Mouse (Mus musculus) layer of hippocampus, adult 9-11 months (tissue): ENCODE measurements around the gene Cdhr1.
"Not testable (repeated sequence)": the region's sequence is repeated elsewhere in the genome, so short reads cannot be mapped to it uniquely, and the experiment has no call there.

Experiments used
- DNase-seq: peaks from one replicate; pipeline ENCODE4 v3.0.0; 2022

Cdhr1 gene

DNA sequence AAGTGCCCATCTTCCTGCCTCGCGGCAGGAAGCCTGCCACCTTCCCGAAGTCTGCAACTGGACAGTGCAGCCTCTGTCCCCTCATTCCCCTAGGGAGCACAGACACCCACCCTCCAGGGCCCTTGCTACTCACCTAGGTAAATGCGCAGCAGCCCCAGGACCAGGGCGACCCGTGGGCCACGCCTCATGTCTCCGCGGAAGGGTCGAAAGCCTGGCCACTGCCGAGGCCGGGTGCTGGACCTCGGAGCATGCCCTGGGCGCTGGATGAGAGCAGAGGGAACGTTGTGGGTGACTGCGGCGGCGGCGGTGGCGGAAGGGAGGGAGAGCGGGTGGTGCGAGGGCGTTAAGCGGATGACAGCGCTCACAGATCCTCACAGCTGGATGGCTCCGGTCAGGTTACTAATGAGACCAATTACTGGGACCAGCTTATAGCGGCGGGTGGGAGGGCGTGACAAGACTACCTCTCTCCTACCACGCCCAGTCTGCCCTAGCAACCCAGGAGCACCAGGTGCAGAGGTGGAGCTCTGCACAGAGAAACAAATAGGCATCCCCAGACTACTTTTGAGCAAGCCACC is at the start of gene Cdhr1:
Gene Cdhr1, minus strand, starts transcription at position 392 of the 575 bp plus-strand sequence.
- DNase-seq, result no peak

DNA sequence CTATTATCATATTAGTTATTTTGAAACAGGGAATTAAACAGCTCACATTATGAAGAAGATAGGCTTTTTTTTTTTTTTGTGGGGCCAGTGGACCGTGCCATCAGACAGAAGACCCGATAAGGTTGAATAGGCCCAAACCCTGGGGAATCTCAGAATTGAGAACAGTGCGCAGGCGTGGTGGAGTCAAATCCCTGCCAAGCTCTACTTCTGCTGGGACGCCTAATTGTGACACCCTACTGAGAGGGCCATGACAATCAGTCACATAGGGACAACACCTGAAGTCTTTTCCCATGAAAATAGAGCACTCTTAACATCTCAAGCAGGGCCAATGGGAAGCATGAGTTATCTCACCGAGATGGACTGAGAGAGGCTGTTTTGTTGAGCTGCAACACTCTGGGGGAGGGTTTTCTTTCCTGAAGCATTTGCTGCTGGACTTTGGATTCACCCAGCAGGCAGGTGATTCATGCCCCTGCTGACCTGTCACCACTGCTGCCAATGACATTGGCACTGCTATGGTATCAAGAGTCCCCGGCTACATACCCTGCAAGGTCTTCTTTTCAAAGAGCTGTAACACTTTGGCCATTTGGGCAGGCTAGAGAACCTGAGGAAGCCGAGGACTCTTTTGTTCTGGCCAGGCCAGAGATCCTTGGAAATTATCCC is 41.0 kb upstream of the Cdhr1 start:
- no peak for DNase-seq

DNA sequence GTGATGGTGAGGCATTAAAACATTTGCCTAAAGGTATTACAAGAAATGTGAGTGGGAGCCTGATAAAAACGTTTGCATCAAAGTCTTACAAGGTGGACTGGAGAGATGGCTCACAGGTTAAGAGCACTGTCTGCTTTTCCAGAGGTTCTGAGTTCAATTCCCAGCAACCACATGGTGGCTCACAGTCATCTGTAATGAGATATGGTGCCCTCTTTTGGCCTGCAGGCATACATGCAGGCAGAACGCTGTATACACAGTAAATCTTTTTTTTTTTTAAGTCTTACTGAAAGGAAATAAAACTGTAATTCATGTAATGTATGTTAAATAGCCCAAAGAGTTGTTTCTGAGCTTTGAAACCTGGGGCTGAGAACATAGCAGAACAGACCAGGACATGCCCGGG is 39.4 kb upstream of the Cdhr1 start:
- DNase-seq, result not testable (repeated sequence)

- no peak for DNase-seq
These were observed 38.0 kb upstream of the Cdhr1 start for GRCm38 (mm10) chr14:37136110-37136509.

- no peak for DNase-seq
These were observed 37.5 kb upstream of the Cdhr1 start for GRCm38 (mm10) chr14:37135671-37136070.

DNA sequence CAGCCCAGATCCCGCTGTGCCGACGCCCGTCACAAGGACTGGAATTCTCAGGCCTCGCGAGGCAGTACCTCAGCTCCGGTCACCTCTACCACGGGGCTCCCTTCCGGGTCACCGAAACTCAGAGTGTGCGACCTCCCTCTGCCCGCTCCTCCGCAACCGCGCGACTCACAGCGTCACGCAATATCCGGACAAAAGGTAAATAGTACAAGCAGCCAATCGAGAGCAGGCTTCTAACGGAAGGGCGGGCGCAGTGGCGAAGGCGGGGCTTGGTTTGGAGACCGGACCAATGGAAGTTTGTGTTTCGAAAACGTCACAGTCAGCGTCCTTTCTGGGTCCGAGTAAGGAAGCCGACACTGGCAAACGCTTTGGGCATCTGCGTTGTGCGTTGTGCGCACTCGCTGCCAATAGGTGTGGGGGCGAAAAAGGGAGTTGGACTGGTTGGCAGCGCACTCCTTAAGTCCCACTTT is 37.0 kb upstream of the Cdhr1 start, which contains the start of gene Ghitm:
Gene Ghitm, minus strand, starts transcription at position 146 of the 467 bp plus-strand sequence.
- DNase-seq, result peak; percentile 99

GRCm38 (mm10) chr14:37134304-37135126 is 36.4 kb upstream of the Cdhr1 start:
- DNase-seq, result peak; percentile 30

DNA sequence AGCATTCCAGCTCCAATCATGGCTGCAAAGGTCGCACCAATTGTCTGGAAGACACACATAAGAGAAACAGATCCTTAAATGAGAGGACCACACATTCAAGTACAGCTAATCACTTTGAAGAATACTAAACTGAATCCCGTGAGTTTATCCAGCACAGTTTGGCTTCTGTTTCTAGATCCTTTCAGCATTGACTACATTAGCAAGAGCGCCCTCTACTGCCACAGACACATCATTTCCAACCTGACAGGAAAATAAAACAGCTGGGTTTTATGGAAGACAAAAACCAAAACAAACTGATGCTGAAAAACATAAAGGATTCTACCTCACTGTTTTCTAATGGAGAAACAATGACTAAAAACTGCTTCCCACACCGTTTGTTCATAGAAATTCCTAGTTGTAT is 29.5 kb upstream of the Cdhr1 start:
- DNase-seq, result peak; percentile 33

DNA sequence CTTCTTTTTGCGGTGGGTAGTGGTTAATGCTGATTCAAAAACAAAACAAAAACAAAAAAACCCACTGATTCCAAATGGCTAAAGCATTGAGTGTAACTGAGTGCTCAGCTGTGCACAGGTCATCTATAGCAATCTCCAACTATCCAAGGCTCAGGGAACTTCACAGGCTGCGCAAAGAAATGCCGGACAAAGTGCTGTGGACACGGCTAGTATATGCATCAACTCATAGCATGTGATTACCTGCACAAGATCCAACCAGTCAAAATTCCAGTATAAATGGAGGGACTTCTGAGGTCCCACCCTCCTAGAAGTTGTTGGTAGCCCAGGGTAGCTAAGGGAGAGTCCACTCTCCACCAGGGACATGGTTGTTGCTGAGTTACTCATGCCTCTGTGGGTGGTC is 21.1 kb upstream of the Cdhr1 start:
- DNase-seq, result no peak

- no peak for DNase-seq
These were observed 15.8 kb upstream of the Cdhr1 start, which contains the start of gene 2610528A11Rik for GRCm38 (mm10) chr14:37113922-37114321. 2610528A11Rik (minus strand) TSS chr14:37114022.

DNA sequence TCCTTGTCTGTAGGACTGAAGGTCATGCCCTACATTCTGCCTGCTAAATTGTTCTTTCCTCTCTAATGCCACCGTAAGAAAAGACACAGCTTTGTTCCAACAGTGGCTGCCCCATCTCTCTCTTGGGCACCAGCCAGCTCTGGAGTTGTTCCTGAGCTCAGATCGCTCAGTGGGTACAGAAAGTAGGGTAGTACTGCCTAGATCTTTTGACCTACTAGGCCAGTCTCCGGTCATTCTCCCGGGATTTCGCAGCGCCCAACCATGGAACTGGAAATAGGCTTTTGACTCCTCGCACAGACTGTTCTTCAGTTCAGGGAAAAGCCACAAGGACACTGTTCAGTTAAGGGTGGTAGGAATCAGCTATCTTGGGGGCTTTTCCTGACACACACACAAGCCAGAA is 14.8 kb upstream of the Cdhr1 start:
- DNase-seq, result no peak

GRCm38 (mm10) chr14:37111371-37111770 is 13.2 kb upstream of the Cdhr1 start:
- DNase-seq, result no peak

DNA sequence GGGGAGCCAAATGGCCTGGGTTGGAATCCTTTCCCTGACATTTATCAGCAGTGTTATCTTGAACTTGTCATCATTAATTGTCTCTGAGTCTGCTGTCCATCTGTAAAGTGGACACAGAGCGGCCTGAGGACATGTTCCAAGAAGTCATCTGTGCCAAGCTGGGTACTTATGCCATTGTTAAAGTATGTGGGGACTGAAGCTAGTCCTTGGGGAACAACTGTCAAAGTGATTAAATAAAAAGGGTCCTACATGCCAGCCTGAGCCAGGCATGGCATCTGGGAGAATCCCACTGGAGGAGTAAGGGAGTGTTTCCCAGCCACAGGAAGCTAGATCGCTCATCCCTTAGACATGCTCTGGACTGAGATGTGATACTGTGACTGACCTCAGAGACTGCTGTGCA is 12.3 kb upstream of the Cdhr1 start:
- DNase-seq, result no peak

DNA sequence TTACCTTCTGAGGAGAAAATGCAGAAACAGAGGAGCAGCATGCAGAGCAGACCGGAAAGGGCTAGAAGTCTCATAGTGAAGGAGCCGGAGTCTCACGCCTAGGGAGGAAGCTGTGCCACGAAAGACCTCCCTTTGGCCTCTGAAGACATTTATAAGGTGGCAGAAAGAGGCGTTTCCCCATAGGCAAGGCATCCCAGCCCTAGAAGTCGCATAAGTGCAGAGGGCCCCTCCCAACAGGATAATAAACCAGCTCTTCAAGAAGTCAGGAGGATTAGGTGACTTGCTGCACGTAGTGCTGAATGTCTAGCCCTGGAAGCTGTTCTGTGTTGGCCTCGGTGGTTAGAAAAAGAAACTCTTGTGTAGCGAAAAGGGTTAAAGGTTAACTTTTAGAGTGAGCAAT is 11.8 kb upstream of the Cdhr1 start:
- DNase-seq, result no peak

DNA sequence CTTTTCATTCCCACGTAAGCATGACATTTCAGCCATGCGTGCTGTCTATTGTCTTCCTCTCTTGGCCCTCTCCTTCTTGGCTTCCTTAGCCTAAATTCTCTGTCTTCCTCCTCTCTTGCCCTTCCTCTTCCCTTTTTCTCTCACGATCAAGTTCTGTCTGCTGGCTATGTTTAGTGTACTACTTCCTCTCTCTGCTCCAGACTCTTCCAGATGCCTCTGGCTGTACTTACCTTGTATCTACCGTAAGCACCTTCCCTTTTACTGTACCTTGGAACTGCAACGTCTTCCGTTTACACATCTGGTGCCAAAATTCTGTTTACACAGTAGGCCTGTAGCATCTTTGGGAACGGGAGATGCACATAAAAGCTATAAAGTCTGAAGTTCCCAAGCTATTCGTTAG is 11.3 kb upstream of the Cdhr1 start:
- DNase-seq, result no peak

- peak; percentile 11 for DNase-seq
These were observed 7.7 kb upstream of the Cdhr1 start for GRCm38 (mm10) chr14:37105846-37106245.

GRCm38 (mm10) chr14:37104747-37105146 is 6.6 kb upstream of the Cdhr1 start:
- DNase-seq, result no peak

- no peak for DNase-seq
These were observed 4.3 kb upstream of the Cdhr1 start for GRCm38 (mm10) chr14:37102484-37102883.

DNA sequence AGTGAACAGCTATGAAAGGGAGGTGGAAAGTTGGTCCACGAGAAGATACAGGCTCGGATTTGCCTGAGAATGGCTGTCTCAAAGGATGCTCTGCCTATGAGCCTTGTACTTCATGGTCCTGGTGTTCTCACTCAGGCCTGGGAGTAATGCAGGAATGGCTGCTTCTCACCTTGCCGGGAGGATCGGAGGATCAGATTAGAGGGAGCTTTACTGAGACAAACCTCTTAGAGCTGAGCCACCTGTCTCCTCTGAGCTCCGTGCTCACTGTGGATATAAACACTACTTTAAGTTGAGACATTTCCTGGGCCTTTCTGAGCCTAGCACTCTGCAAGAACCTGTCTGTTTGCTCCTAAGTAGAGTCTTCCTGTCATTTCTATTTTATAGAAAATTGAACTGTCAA is 3.4 kb upstream of the Cdhr1 start:
- no peak for DNase-seq

- no peak for DNase-seq
These were observed 2.6 kb downstream of the Cdhr1 start for GRCm38 (mm10) chr14:37095556-37095955.

GRCm38 (mm10) chr14:37094436-37094835 is 3.7 kb downstream of the Cdhr1 start:
- DNase-seq, result no peak

DNA sequence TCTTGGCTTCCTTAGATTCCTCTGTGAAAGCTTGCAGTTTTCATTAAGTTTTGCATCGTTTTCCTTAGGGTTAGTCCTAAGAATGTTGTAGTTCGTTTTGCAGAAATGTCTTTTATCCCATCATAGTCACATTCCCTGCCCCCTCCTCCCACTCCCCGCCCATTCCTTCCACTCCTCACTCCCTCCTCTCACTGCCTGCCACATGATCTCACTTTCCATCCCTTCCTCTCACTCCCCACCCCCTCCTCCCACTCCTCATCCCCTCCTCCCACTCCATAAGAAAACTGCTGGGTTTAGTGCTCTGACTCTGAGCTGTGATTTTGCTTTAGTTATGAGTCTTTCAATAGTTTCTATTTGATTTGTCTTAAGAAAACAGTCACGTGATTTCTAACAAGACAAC is 14.4 kb downstream of the Cdhr1 start:
- no peak for DNase-seq

DNA sequence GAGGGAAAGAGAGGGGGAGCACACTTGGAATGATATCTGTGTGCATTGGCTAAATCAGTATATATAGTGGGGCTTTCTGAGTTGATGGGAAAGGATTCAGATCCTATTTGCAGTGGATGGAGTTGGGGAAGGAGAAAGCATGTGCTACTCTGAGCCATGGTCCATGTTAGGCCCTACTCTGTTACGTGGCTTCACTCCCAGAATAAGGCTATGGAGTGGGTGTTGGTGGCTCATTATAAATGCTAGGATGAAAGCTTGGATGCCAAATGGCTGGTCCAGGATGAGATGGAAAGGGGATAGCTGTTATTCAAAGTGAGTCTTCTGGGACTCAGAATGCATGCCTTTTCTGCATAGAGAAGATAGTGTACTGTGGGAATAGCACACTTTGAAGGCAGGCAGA is 17.4 kb downstream of the Cdhr1 start:
- DNase-seq, result no peak

DNA sequence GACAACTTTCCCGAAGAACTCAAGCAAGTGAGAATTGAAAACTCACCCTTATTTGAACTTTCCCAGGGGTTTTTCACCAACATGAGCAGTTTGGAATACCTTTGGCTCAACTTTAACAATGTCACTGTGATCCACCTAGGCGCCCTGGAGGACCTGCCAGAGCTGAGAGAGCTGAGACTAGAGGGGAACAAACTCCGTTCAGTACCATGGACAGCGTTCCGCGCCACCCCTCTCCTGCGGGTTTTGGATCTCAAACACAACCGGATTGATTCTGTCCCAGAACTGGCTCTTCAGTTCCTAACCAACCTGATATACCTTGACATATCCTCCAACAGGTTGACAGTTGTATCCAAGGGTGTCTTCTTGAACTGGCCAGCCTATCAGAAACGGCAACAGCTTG is 29.6 kb downstream of the Cdhr1 start:
- DNase-seq, result no peak
